Mouse (Mus musculus): ENCODE data around the gene Mtcl1. TPM values are rescaled to one million over a fixed set of nuclear protein-coding genes. Genes with fewer than 3 reads are reported as not detected.

The Mtcl1 gene
- polyA plus RNA-seq, 1 experiment from 2014 or later, result 56.8 TPM

DNA sequence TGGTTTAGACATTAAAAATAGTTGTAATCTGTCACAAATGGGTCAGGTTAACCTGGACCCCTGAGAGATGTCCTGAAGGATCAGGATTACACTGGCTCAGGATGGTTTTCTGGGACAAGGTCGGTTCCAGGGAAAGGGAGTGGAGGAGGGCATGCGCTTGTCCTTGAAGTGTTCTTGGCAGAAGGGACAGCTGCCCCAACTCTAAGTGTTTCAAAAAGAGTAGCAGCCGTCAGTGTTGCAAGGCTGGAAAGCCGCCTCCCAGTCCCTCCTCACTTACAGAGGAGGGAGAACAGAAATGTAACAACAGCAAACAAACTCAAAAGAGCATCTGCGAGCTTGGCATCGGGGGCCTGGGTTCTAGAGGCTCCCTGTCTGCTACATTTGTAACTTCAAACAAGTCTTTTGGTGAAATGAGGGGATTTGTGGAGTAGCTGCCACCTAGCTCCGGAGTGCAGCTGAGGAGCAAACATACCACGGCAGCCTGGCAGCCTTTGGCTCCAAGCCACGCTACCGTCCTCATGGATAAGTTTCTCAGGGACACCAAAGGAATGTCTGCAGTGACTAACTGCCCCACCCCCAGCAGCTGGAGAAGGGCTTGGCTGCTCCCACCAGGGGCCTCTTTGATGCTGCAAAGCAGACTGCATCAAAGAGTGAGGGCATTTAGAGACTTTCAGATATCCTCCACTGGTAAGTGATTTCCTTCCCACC, 44.5 kb downstream of the Mtcl1 start:
- H3K27ac ChIP-seq, result peak overlapping the region; percentile 68
- H3K4me1 ChIP-seq (replicated peaks), result peaks cover 71% of the 10 kb centered on the region
- H3K9ac ChIP-seq (replicated peaks), result no peak overlapping the region
- 12% methylated on average over 10 of the region's 10 CpGs for WGBS
- peak overlapping the region; percentile 7 for H3K4me2 ChIP-seq (replicated peaks)
- H3K4me3 ChIP-seq (replicated peaks), result no peak overlapping the region
- no peaks in the 10 kb centered on the region for H3K27me3 ChIP-seq
- H3K36me3 ChIP-seq, result peaks cover 7% of the 10 kb centered on the region; the same call in 1 of the 2 replicates
- no peaks in the 10 kb centered on the region for H3K9me3 ChIP-seq
- ATAC-seq, result peak; percentile 58

DNA sequence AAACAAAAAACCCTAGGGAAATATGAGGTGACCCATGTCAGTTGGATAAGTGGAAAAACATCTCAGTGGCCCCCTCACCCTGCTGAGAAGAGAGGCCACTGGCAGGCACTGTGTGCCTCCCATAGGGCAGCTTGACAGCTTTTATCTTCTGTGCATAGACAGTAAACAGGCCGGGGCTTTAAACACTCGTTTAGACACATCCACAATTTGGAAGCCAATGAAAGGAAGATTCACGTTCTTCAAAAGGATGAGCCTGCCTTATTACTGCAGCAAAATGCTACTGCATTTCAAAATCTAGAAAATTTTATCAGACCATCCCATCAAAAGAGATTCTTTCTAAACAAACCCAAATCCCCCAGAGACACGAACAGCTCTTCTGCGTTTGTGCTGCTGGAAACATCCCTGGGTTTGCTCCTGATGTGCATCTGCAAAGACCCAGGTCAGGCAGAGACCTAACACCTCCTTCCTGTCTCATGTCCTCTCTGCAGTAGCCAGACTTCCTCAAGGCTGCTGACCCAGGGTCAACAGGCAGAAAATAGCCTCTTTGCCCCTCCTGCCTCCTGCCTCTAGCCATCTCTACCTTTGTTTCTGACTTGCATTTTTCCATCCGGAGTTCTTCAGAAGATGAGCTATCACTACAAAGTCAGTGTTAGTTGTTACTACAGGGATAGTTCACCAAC, 46.6 kb downstream of the Mtcl1 start:
- 20% methylated on average over 6 of the region's 6 CpGs for WGBS
- H3K4me1 ChIP-seq (replicated peaks), result peaks cover 62% of the 10 kb centered on the region

DNA sequence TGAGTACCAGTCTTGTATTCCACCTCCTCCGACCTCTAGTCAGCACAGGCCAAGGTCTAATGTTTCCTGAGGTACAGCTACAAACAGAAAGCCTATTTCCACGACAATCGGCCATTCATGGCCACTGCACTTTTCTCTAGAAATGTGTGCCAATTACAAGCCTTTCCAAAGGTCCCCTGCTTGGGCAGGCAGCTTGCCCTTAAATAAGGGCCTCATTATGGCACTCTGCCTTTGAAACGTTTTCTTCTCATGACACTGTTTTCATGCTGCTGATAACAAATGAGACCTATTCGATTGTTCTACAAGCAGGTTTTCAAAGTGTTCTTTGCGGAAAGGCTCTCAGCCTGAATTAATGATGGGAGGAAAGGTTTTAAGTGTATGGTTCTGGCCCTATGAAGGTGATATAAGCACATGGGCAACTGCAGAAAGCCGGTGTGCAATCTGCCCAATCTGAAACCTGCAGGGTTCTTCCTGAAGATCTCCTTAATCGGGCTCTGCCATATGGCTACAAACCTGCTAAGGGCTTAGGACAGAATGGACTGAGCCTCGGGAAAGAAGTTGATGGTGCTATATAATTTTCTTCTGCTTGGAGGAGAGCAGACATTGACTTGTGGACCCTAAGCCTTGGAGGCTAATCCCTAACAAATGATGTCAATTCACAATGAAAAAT, 47.8 kb downstream of the Mtcl1 start:
- peak overlapping the region; percentile 62 for H3K27ac ChIP-seq

More for the DNA sequence above, 46.6 kb downstream of the Mtcl1 start:
- Histone ChIP-seq H3K9ac (replicated peaks) (no peak overlapping the region), H3K4me2 (replicated peaks) (no peak overlapping the region), H3K27me3 (no peaks in the 10 kb centered on the region), H3K9me3 (no peaks in the 10 kb centered on the region), H3K36me3 (no peaks in the 10 kb centered on the region), H3K27ac (peak overlapping the region; percentile 62; the same call in 1 of the 2 replicates), H3K4me3 (replicated peaks) (no peak overlapping the region)
- no peak for ATAC-seq

DNA sequence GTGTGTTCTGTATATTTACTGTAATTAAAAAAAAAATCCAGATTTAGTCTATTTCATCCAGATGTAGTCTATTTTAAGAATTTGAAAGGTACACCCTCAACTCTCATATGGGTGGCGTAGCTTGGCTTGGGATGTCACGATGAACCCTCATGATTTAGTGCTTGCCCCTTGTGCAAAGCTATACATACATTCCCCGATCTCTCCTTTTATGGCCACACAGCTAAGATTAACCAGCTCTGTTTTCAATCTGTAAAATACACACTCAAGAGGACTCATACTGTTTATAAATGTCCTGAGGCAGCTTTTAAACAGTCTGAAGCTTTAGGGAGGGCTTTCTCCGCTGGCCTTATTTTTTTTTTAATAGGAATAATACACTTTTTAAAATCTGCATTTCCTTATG, 49.8 kb downstream of the Mtcl1 start:
- no peak overlapping the region for H3K9ac ChIP-seq (replicated peaks)
- no peak overlapping the region for H3K4me2 ChIP-seq (replicated peaks)
- WGBS, result 93% methylated on average over 4 of the region's 4 CpGs
- H3K9me3 ChIP-seq, result no peaks in the 10 kb centered on the region
- H3K4me1 ChIP-seq (replicated peaks), result peaks cover 43% of the 10 kb centered on the region
- ATAC-seq, result no peak
- H3K27ac ChIP-seq, result no peak overlapping the region
- peaks cover 4% of the 10 kb centered on the region; the same call in 1 of the 2 replicates for H3K36me3 ChIP-seq
- no peaks in the 10 kb centered on the region for H3K27me3 ChIP-seq
- no peak overlapping the region for H3K4me3 ChIP-seq (replicated peaks)

More for the DNA sequence above, 47.8 kb downstream of the Mtcl1 start:
- H3K36me3 ChIP-seq, result no peaks in the 10 kb centered on the region
- H3K4me2 ChIP-seq (replicated peaks), result no peak overlapping the region
- peaks cover 53% of the 10 kb centered on the region for H3K4me1 ChIP-seq (replicated peaks)
- H3K4me3 ChIP-seq (replicated peaks), result no peak overlapping the region
- WGBS, result 43% methylated on average over 9 of the region's 9 CpGs
- peak; percentile 44; the same call in 1 of the 2 replicates for ATAC-seq
- no peak overlapping the region for H3K9ac ChIP-seq (replicated peaks)
- H3K27me3 ChIP-seq, result no peaks in the 10 kb centered on the region
- no peaks in the 10 kb centered on the region for H3K9me3 ChIP-seq

DNA sequence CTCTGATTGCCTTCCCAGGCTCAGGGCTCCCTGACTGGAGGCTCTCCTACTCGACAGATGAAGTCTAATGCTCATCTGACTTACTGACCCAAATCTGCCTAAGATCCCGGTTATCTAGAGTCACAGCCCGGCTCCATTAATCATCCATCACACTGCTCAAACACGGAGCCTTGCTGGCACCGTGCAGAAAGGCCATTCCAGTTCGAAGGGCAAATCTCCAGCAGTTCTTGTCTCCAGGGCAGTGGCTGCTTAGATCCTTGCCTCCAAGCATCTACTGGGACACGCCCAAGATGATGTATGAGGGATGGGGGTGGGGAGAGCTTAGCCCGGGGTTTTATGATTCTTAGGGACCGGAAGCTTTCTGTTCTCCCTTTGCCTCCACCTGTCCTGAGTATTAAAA, 55.0 kb downstream of the Mtcl1 start:
- 70% methylated on average over 9 of the region's 9 CpGs for WGBS
- Histone ChIP-seq H3K36me3 (peaks cover 4% of the 10 kb centered on the region; the same call in 1 of the 2 replicates), H3K4me3 (replicated peaks) (no peak overlapping the region), H3K27me3 (no peaks in the 10 kb centered on the region), H3K4me1 (replicated peaks) (peaks cover 14% of the 10 kb centered on the region), H3K27ac (peak overlapping the region; percentile 9; the same call in 1 of the 2 replicates), H3K9ac (replicated peaks) (no peak overlapping the region), H3K4me2 (replicated peaks) (no peak overlapping the region), H3K9me3 (no peaks in the 10 kb centered on the region)
- ATAC-seq, result no peak

DNA sequence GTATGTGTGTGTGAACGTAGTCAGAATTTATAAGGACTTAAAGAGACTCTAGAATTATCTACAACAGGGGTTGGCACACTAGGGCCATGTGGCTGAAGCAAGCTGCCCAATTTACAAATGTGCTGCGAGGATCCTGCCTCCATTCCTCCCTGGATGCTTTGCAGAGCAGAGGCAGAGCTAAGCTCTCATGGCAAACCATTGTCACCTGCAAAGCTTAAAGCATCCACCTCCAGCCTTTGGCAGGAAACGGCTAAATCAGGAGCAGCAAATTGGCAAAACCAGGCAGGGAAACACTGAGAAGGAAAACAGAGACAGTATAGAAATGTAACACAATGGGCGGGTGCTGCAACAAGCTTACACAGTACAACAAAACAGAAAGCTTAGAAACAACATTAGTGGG, 61.2 kb downstream of the Mtcl1 start:
- Histone ChIP-seq H3K36me3 (peaks cover 23% of the 10 kb centered on the region), H3K9ac (replicated peaks) (no peak overlapping the region), H3K27ac (no peak overlapping the region), H3K27me3 (no peaks in the 10 kb centered on the region), H3K9me3 (no peaks in the 10 kb centered on the region), H3K4me3 (replicated peaks) (no peak overlapping the region), H3K4me2 (replicated peaks) (no peak overlapping the region), H3K4me1 (replicated peaks) (no peaks in the 10 kb centered on the region)
- no peak for ATAC-seq
- 80% methylated on average over 4 of the region's 4 CpGs for WGBS

DNA sequence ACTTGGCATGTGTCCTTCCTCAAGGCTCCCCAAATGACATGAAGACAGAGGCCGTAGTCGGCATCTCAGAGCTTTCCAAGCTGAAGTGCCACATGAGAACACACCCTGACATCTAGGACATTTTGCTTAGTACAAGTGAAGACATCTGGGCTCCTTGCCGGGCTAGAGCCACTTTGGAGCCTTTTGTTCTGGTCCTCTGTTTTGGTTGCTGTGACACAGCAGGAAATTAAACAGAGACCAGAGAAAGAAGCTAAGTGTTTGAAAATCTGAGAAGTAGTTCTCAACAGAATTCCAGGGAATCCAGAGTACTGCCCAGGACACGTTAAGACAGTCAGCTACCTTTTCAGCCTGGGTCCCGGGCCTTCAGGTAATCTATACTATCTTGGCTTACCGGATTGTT, 68.2 kb downstream of the Mtcl1 start:
- 75% methylated on average over 6 of the region's 6 CpGs for WGBS
- no peak for ATAC-seq
- no peaks in the 10 kb centered on the region for H3K27me3 ChIP-seq
- H3K27ac ChIP-seq, result no peak overlapping the region
- no peak overlapping the region for H3K4me3 ChIP-seq (replicated peaks)
- no peak overlapping the region for H3K4me2 ChIP-seq (replicated peaks)
- H3K9ac ChIP-seq (replicated peaks), result no peak overlapping the region
- H3K4me1 ChIP-seq (replicated peaks), result no peaks in the 10 kb centered on the region
- peaks cover 69% of the 10 kb centered on the region for H3K36me3 ChIP-seq
- H3K9me3 ChIP-seq, result no peaks in the 10 kb centered on the region

DNA sequence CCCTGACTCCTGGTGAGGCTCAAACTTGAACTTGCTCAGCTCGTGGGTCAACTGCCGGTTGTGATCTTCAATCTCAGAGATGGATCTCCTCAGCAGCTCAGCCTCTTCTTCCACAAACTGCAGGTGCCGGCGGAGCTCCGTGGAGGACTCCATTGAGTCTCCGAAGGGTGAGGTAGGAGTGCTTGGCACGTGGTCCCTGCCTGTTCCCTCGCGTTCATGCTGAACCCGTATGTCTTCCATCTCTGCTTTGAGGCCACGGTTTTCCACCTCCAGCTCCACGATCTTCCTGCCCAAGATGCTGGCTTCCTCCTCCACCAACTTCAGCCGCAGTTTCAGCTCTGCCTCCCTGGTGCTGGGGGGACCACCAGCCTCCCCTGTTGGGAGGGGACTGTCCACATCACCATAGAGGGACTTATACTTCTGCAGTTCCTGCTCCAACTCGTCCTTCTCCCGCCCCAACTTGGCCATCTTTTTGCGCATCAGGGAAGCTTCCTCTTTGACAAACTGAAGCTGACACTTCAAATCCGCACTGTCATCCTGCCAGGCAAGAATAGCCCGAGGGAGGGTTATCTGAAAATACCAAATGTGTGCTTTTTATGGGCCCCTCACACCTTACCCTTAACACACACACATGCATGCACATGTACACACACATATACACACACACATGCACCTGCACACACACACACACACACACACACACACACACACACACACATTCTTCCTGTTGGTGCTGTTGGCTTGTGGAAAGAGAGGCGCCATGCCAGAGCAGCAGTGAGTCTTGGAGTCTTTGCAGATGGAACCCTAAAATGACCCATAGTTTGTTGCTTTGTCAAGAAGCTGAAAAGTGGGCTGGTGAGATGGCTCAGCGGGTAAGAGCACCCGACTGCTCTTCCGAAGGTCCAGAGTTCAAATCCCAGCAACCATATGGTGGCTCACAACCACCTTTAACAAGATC, 69.4 kb downstream of the Mtcl1 start:
- H3K27ac ChIP-seq, result no peak overlapping the region
- 96% methylated on average over 22 of the region's 22 CpGs for WGBS

DNA sequence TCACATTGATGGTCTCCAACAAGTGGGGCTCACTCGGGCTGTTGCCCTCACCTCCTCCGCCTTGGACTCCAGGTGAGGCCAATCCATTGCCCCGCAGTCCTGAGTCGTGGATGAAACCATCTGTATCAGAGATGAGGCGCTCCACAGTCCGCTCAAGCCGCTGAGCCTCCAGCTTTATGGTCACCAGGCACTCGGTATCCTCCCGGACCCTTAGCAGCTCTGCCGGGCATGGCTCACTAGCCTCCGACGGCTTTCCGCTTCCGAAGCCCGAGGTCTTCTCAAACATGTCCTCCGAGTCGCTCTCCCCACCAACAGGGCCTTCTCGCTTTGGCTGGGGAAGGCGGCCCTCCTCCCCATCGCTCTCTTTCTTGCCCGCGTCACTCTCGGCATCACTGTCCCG, 70.2 kb downstream of the Mtcl1 start:
- Histone ChIP-seq H3K36me3 (peaks cover 61% of the 10 kb centered on the region), H3K4me1 (replicated peaks) (peaks cover 6% of the 10 kb centered on the region), H3K27ac (no peak overlapping the region), H3K9ac (replicated peaks) (no peak overlapping the region), H3K9me3 (no peaks in the 10 kb centered on the region), H3K4me2 (replicated peaks) (no peak overlapping the region), H3K4me3 (replicated peaks) (no peak overlapping the region), H3K27me3 (no peaks in the 10 kb centered on the region)
- no peak for ATAC-seq
- 95% methylated on average over 24 of the region's 24 CpGs for WGBS

More for the DNA sequence above, 69.4 kb downstream of the Mtcl1 start:
- Histone ChIP-seq H3K9me3 (no peaks in the 10 kb centered on the region), H3K4me1 (replicated peaks) (no peaks in the 10 kb centered on the region), H3K36me3 (peaks cover 68% of the 10 kb centered on the region), H3K4me2 (replicated peaks) (no peak overlapping the region), H3K4me3 (replicated peaks) (no peak overlapping the region), H3K27me3 (no peaks in the 10 kb centered on the region), H3K9ac (replicated peaks) (no peak overlapping the region)
- no peak for ATAC-seq

DNA sequence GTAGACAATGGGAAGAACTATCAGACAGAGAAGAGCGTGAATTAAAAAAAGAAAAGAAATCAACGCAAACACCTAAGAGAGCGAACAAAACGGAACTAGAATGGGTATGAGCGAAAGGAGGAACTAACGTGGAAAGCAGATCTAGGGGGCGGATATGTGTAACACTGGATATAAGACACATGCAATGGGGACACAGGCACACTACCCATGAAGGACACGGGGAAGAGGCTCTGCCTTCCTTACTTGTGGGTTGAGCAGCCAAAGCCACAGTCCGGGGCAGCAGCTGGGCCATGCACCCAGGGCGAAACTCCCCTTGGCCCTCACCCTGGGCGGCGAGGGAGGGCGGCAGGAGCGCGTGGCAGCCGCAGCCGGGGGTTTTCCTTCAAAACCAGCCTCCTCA, 71.4 kb downstream of the Mtcl1 start:
- no peak for ATAC-seq
- H3K36me3 ChIP-seq, result peaks cover 52% of the 10 kb centered on the region
- H3K27me3 ChIP-seq, result no peaks in the 10 kb centered on the region
- no peaks in the 10 kb centered on the region for H3K9me3 ChIP-seq
- peaks cover 6% of the 10 kb centered on the region for H3K4me1 ChIP-seq (replicated peaks)
- 90% methylated on average over 17 of the region's 17 CpGs for WGBS
- H3K9ac ChIP-seq (replicated peaks), result no peak overlapping the region
- H3K4me2 ChIP-seq (replicated peaks), result no peak overlapping the region
- no peak overlapping the region for H3K4me3 ChIP-seq (replicated peaks)
- 0 out of 2 replicates have a peak overlapping the region, but pooled peaks have one; percentile 9 for H3K27ac ChIP-seq

DNA sequence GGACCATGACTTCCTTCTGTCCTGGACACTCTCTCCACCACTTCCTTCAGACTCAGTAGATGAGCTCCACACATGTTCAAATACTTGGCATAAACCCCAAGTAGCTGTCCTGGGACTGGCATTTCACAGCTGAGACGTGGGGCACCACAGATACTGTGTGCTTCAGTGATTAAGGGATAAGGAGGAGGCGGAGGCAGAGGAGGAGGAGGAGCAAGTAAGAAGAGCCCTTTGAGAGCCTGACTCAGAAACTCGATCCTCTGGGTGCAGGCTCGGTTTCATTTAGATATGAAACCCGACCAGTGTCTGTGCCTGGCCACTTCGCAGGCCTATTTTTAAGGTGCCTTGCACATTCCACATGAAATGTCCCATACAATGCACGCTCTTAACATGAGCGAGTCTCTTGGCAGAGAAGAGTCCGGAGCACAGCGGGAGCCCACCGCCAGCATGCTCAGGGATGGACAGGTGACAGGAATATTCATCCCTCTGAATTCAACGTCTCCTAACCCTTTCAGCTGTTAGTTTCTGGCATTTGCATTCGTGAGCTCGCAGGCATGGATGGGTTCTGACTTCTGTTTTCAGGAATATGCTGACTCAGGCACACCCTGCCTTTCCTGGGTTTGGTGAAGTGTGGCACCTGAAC, 74.8 kb downstream of the Mtcl1 start:
- H3K9ac ChIP-seq (replicated peaks), result no peak overlapping the region
- H3K4me3 ChIP-seq (replicated peaks), result no peak overlapping the region
- H3K4me2 ChIP-seq (replicated peaks), result no peak overlapping the region
- no peaks in the 10 kb centered on the region for H3K27me3 ChIP-seq
- peaks cover 6% of the 10 kb centered on the region for H3K4me1 ChIP-seq (replicated peaks)
- H3K27ac ChIP-seq, result no peak overlapping the region
- no peak for ATAC-seq
- peaks cover 54% of the 10 kb centered on the region for H3K36me3 ChIP-seq
- WGBS, result 58% methylated on average over 14 of the region's 14 CpGs
- H3K9me3 ChIP-seq, result no peaks in the 10 kb centered on the region
